Mouse (Mus musculus) MEL (cell line): ENCODE measurements around the gene Best1. TPM values are rescaled to one million over a fixed set of nuclear protein-coding genes. Genes with fewer than 3 reads are reported as not detected.

ENCODE experiments used
- DNase-seq: peaks from one replicate; pipeline ENCODE4 v3.0.0; 2011; ENCODE audit warnings: low read depth, low spot score
- H3K27ac ChIP-seq: 2 replicates; pipeline ENCODE4 v1.5.1; 2012; ENCODE audit warnings: low read depth, mild to moderate bottlenecking, control low read depth, low read length, moderate library complexity; ENCODE audit not compliant: control insufficient read depth
- H3K27me3 ChIP-seq, 2 experiments: fragments of 150-350 bp in 1 of 2; sonication (generic) in 1 of 2; 2 replicates each; pipeline ENCODE4 v1.6.1; 2012; ENCODE audit warnings: low read length in 2 of 2, mild to moderate bottlenecking in 2 of 2, improper control_type of control experiment in 1 of 2, moderate library complexity in 1 of 2; ENCODE audit not compliant: insufficient read depth in 2 of 2, control insufficient read depth in 1 of 2
- H3K36me3 ChIP-seq, 2 experiments: 2 replicates each; pipeline ENCODE4 v1.6.1; 2012 to 2014; ENCODE audit warnings: low read length in 2 of 2, improper control_type of control experiment in 1 of 2, inconsistent platforms in 1 of 2, mild to moderate bottlenecking in 1 of 2; ENCODE audit not compliant: insufficient read depth in 2 of 2, control insufficient read depth in 1 of 2
- H3K4me1 ChIP-seq, 2 experiments: fragments of 150-350 bp in 1 of 2; sonication (generic) in 1 of 2; 2 replicates each; pipeline ENCODE4 v1.6.1; 2012; ENCODE audit warnings: low read length in 2 of 2, improper control_type of control experiment in 1 of 2, mild to moderate bottlenecking in 1 of 2; ENCODE audit not compliant: insufficient read depth in 2 of 2, control insufficient read depth in 1 of 2
- H3K4me3 ChIP-seq, 2 experiments: fragments of 150-350 bp in 1 of 2; sonication (generic) in 1 of 2; 2 replicates each; pipeline ENCODE4 v1.5.1; 2012; ENCODE audit warnings: low read depth in 2 of 2, low read length in 2 of 2, mild to moderate bottlenecking in 2 of 2, moderate library complexity in 2 of 2, control low read depth in 1 of 2, improper control_type of control experiment in 1 of 2; ENCODE audit not compliant: control insufficient read depth in 1 of 2, insufficient read depth in 1 of 2
- H3K79me2 ChIP-seq: 2 replicates; pipeline ENCODE4 v1.6.1; 2012; ENCODE audit warnings: mild to moderate bottlenecking, low read length, moderate library complexity; ENCODE audit not compliant: control insufficient read depth, poor library complexity, insufficient read depth
- H3K9ac ChIP-seq: 2 replicates; pipeline ENCODE4 v1.6.1; 2012; ENCODE audit warnings: low read depth, mild to moderate bottlenecking, control low read depth, low read length, moderate library complexity; ENCODE audit not compliant: control insufficient read depth, poor library complexity, severe bottlenecking
- H3K9me3 ChIP-seq: fragments of 150-350 bp; sonication (generic); replicated peaks from 2 replicates; pipeline ENCODE4 v1.6.1; 2012; ENCODE audit warnings: mild to moderate bottlenecking, low read length, improper control_type of control experiment, moderate library complexity; ENCODE audit not compliant: insufficient read depth
- BHLHE40 ChIP-seq: IDR thresholded peaks from 2 replicates; pipeline ENCODE4 v1.6.1; 2012; ENCODE audit warnings: low read depth, mild to moderate bottlenecking, inconsistent platforms, low read length, improper control_type of control experiment, borderline replicate concordance
- CHD2 ChIP-seq: IDR thresholded peaks from 2 replicates; pipeline ENCODE4 v1.6.1; 2011; ENCODE audit warnings: low read length, improper control_type of control experiment
- CTCF ChIP-seq, 3 experiments: IDR thresholded peaks in 2 of 3; conservative IDR thresholded peaks in 1 of 3; 2 replicates each; pipeline ENCODE4 v1.5.1; 2011 to 2012; ENCODE audit warnings: low read length in 3 of 3, low read depth in 2 of 3, mild to moderate bottlenecking in 2 of 3, improper control_type of control experiment in 1 of 3, inconsistent platforms in 1 of 3, mixed read lengths in 1 of 3, moderate library complexity in 1 of 3; ENCODE audit not compliant: control insufficient read depth in 1 of 3, insufficient read depth in 1 of 3, poor library complexity in 1 of 3, severe bottlenecking in 1 of 3
- E2F4 ChIP-seq: IDR thresholded peaks from 2 replicates; pipeline ENCODE4 v1.6.1; 2011; ENCODE audit warnings: low read depth, low read length, improper control_type of control experiment, borderline replicate concordance
- ELF1 ChIP-seq: IDR thresholded peaks from 2 replicates; pipeline ENCODE4 v1.6.1; 2014; ENCODE audit warnings: low read depth, mild to moderate bottlenecking, inconsistent platforms, low read length, improper control_type of control experiment, moderate library complexity
- ETS1 ChIP-seq: IDR thresholded peaks from 2 replicates; pipeline ENCODE4 v1.6.1; 2012; ENCODE audit warnings: low read depth, mild to moderate bottlenecking, inconsistent platforms, low read length, improper control_type of control experiment, moderate library complexity
- JUND ChIP-seq: IDR thresholded peaks from 2 replicates; pipeline ENCODE4 v1.6.1; 2011; ENCODE audit warnings: low read depth, mild to moderate bottlenecking, improper control_type of control experiment, low read length
- MAZ ChIP-seq: IDR thresholded peaks from 2 replicates; pipeline ENCODE4 v1.6.1; 2012; ENCODE audit warnings: low read depth, mild to moderate bottlenecking, inconsistent platforms, low read length, improper control_type of control experiment
- MXI1 ChIP-seq: IDR thresholded peaks from 2 replicates; pipeline ENCODE4 v1.6.1; 2011; ENCODE audit warnings: mild to moderate bottlenecking, low read depth, low read length, improper control_type of control experiment
- MYC ChIP-seq: IDR thresholded peaks from 2 replicates; pipeline ENCODE4 v1.6.1; 2011; ENCODE audit warnings: low read depth, mild to moderate bottlenecking, low read length, improper control_type of control experiment, moderate library complexity
- NELFE ChIP-seq: IDR thresholded peaks from 2 replicates; pipeline ENCODE4 v1.6.1; 2011; ENCODE audit warnings: low read depth, low read length, improper control_type of control experiment
- NRF1 ChIP-seq: IDR thresholded peaks from 2 replicates; pipeline ENCODE4 v1.6.1; 2014; ENCODE audit warnings: low read depth, mild to moderate bottlenecking, inconsistent platforms, low read length, improper control_type of control experiment, moderate library complexity; ENCODE audit not compliant: poor library complexity, insufficient read depth, severe bottlenecking
- POLR2A ChIP-seq, 2 experiments: IDR thresholded peaks; 2 replicates each; pipeline ENCODE4 v1.6.1; 2011 to 2012; ENCODE audit warnings: low read length in 2 of 2, mild to moderate bottlenecking in 2 of 2, control low read depth in 1 of 2, improper control_type of control experiment in 1 of 2, low read depth in 1 of 2, moderate library complexity in 1 of 2; ENCODE audit not compliant: control insufficient read depth in 1 of 2, insufficient read depth in 1 of 2, poor library complexity in 1 of 2
- RAD21 ChIP-seq: IDR thresholded peaks from 2 replicates; pipeline ENCODE4 v1.6.1; 2011; ENCODE audit warnings: mild to moderate bottlenecking, low read depth, low read length, improper control_type of control experiment
- RCOR1 ChIP-seq: IDR thresholded peaks from 2 replicates; pipeline ENCODE4 v1.6.1; 2012; ENCODE audit warnings: low read depth, mild to moderate bottlenecking, inconsistent platforms, low read length, improper control_type of control experiment
- SIN3A ChIP-seq: IDR thresholded peaks from 2 replicates; pipeline ENCODE4 v1.6.1; 2012; ENCODE audit warnings: low read length, improper control_type of control experiment, inconsistent platforms
- SMC3 ChIP-seq: IDR thresholded peaks from 2 replicates; pipeline ENCODE4 v1.6.1; 2011; ENCODE audit warnings: low read depth, low read length, improper control_type of control experiment
- USF1 ChIP-seq: IDR thresholded peaks from 2 replicates; pipeline ENCODE4 v1.6.1; 2014; ENCODE audit warnings: low read depth, mild to moderate bottlenecking, inconsistent platforms, low read length, improper control_type of control experiment, moderate library complexity
- USF2 ChIP-seq, 2 experiments: IDR thresholded peaks; 2 replicates each; pipeline ENCODE4 v1.6.1; 2011 to 2012; ENCODE audit warnings: improper control_type of control experiment in 2 of 2, low read length in 2 of 2, borderline replicate concordance in 1 of 2, inconsistent platforms in 1 of 2, low read depth in 1 of 2, mild to moderate bottlenecking in 1 of 2; ENCODE audit not compliant: insufficient read depth in 1 of 2
- ZKSCAN1 ChIP-seq: IDR thresholded peaks from 2 replicates; pipeline ENCODE4 v1.6.1; 2012; ENCODE audit warnings: low read depth, mild to moderate bottlenecking, inconsistent platforms, low read length, improper control_type of control experiment, moderate library complexity
- polyA plus RNA-seq, 2 experiments: library from polyadenylated mRNA; stranded (reverse) in 1 of 2; unstranded in 1 of 2; fragments of >175 nt in 1 of 2; fragments of >200 nt in 1 of 2; gene quantifications; 2 replicates each; pipeline versions ENCODE4 v1.2.1 to v1.2.4; 2012; ENCODE audit warnings: low replicate concordance in 2 of 2, low read depth in 1 of 2; ENCODE audit not compliant: insufficient read length in 2 of 2, insufficient read depth in 1 of 2, missing spikeins in 1 of 2
- total RNA-seq: library from RNA; depleted of rRNA; stranded (reverse); fragments of 300-350 nt; gene quantifications from 2 replicates; pipeline ENCODE4 v1.2.3, GENCODE M21; 2012

The Best1 gene
- total and polyA plus RNA-seq, 3 experiments: 0.08 TPM; not detected in 2

- TF ChIP-seq ZKSCAN1 (no peak), MAZ (peak; percentile 85), MYC (no peak), USF2 (IDR thresholded peaks at IDR 0.05; ENCODE audit: borderline replicate concordance in 1 of 2, insufficient read depth in 1 of 2, low read depth in 1 of 2, low read length in 2 of 2) (0 out of 4 replicates have a peak, but pooled peaks of 1 of the 2 experiments have one; percentile 21), ELF1 (0 out of 2 replicates have a peak, but pooled peaks have one; percentile 3), RCOR1 (0 out of 2 replicates have a peak, but pooled peaks have one; percentile 51), E2F4 (no peak), SMC3 (0 out of 2 replicates have a peak, but pooled peaks have one; percentile 8), CTCF (IDR thresholded peaks at IDR 0.05 in 2 of 3, conservative IDR thresholded peaks at IDR 0.05 in 1 of 3; ENCODE audit: control insufficient read depth in 1 of 3, insufficient read depth in 1 of 3, low read depth in 2 of 3, low read length in 3 of 3, poor library complexity in 1 of 3, severe bottlenecking in 1 of 3) (no peak), NRF1 (no peak), RAD21 (no peak), MXI1 (peak; percentile 48; the same call in 1 of the 2 replicates), ETS1 (peak; percentile 92), JUND (no peak), BHLHE40 (peak; percentile 62; the same call in 1 of the 2 replicates), POLR2A (IDR thresholded peaks at IDR 0.05; ENCODE audit: control insufficient read depth in 1 of 2, insufficient read depth in 1 of 2, low read depth in 1 of 2, low read length in 2 of 2, poor library complexity in 1 of 2) (no peak)
Observed at GRCm38 (mm10) chr19:9978431-9978951, 22.9 kb downstream of the Best1 start (continued).

GRCm38 (mm10) chr19:9977085-9977484 lies 24.3 kb downstream of the Best1 start:
- H3K4me1 ChIP-seq: peaks cover 41 to 43% of the 10 kb centered on the region in 2 experiments
- H3K79me2 ChIP-seq: peaks cover 4% of the 10 kb centered on the region
- H3K27ac ChIP-seq: no peak overlapping the region
- no peaks in the 10 kb centered on the region for H3K27me3 ChIP-seq
- no peak for DNase-seq
- no peak overlapping the region for H3K9ac ChIP-seq
- TF ChIP-seq SIN3A: no peak
- TF ChIP-seq ETS1: no peak
- TF ChIP-seq MAZ: no peak
- no peak for TF ChIP-seq NELFE
- TF ChIP-seq USF1: no peak
- TF ChIP-seq CHD2: no peak
- no peak for TF ChIP-seq USF2 (IDR thresholded peaks at IDR 0.05; ENCODE audit: borderline replicate concordance in 1 of 2, insufficient read depth in 1 of 2, low read depth in 1 of 2, low read length in 2 of 2)
- H3K9me3 ChIP-seq: no peaks in the 10 kb centered on the region
- no peak overlapping the region for H3K4me3 ChIP-seq
- peaks cover 0 to 41% of the 10 kb centered on the region in 2 experiments; a peak in 2 of 4 replicates for H3K36me3 ChIP-seq
